Mouse (Mus musculus) neural tube, embryonic 13.5 days (tissue): ENCODE data around the gene Auts2. TPM values are rescaled to one million over a fixed set of nuclear protein-coding genes. Genes with fewer than 3 reads are reported as not detected.
A peak's percentile ranks its signal among the peaks of the same experiment; 100 is the strongest.

Experiments
- ATAC-seq: fragments of 200-750 bp; cut with Nextera tagmentation; 2 replicates; pipeline ENCODE4 v1.8.0; 2017; ENCODE audit warnings: low read depth, mild to moderate bottlenecking, moderate TSS enrichment, moderate library complexity
- H3K27ac ChIP-seq: fragments of 300-500 bp; sonication (generic); replicated peaks from 2 replicates; pipeline ENCODE4 v1.5.1; 2015; ENCODE audit warnings: moderate library complexity, mild to moderate bottlenecking, inconsistent platforms
- H3K27me3 ChIP-seq: fragments of 300-500 bp; sonication (generic); 2 replicates; pipeline ENCODE4 v1.6.1; 2015; ENCODE audit warnings: mild to moderate bottlenecking, inconsistent platforms
- H3K36me3 ChIP-seq: fragments of 300-500 bp; sonication (generic); 2 replicates; pipeline ENCODE4 v1.6.1; 2015; ENCODE audit warnings: mild to moderate bottlenecking, inconsistent platforms
- H3K4me1 ChIP-seq: fragments of 300-500 bp; sonication (generic); replicated peaks from 2 replicates; pipeline ENCODE4 v1.6.1; 2015; ENCODE audit warnings: inconsistent platforms
- H3K4me2 ChIP-seq: fragments of 300-500 bp; sonication (generic); 2 replicates; pipeline ENCODE4 v1.6.1; 2015; ENCODE audit warnings: inconsistent platforms, mild to moderate bottlenecking, moderate library complexity
- H3K4me3 ChIP-seq: fragments of 300-500 bp; sonication (generic); 2 replicates; pipeline ENCODE4 v1.5.1; 2015; ENCODE audit warnings: mild to moderate bottlenecking, inconsistent platforms
- H3K9ac ChIP-seq: fragments of 300-500 bp; sonication (generic); 2 replicates; pipeline ENCODE4 v1.6.1; 2015; ENCODE audit warnings: moderate library complexity, mild to moderate bottlenecking, inconsistent platforms
- H3K9me3 ChIP-seq: fragments of 300-500 bp; sonication (generic); 2 replicates; pipeline ENCODE4 v1.6.1; 2016; ENCODE audit warnings: inconsistent platforms
- WGBS: fragments of 180-500 bp; shearing (Covaris S2); methylation state at CpG from one replicate; pipeline ENCODE4 v1.1.7; 2015; 5-methylcytosine and 5-hydroxymethylcytosine counted together
- polyA plus RNA-seq: library from polyadenylated mRNA; unstranded; fragments of >200 nt; fragmentation: Nextera tagmentation; extraction: Ambion mirVana; gene quantifications from 2 replicates; pipeline ENCODE4 v1.2.1, GENCODE M21; 2015

Gene Auts2
- polyA plus RNA-seq, 1 experiment from 2014 or later: 72.6 TPM

DNA sequence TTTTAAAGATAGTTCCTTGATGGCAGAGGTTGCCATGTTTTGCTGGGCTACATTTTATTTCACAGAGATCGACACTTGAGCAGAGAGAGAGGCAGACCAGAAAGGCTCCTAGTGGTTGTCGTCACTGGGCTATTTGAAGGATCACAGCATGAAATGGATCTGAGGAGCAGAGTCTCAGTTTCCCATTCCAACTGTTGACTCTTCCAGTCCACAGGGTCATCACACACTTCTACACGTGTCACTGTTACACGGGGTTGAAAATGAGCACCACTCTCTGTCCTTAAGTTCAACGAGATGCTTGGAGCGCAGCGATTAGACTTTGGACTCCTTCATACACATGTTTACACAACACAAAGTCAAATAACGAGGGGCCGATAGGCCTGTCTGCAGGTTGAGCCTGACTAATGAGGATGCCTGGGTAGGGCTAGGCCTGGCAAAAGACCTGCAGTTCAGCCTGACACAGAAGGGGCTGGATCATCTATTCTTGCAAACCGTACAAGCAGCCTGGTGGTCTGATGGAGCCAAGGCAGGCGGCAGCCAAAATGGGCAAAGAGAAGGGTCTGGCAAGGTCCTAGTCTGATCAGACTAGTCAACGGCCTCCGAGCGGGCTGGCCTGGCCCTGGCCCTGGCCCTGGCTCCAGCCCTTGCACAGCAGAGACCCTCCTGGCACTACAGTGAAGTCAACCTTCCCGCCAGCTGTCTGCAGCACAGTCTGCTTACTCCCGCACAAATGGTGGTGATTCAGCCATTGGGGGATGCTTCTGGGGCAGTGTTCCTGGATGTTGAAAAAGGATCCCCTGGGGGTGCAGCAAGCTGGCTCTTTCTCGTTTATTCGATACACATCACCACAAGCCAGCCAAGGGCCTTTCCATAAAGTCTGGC, 969.6 kb downstream of the Auts2 start:
- Histone ChIP-seq H3K27me3 (peaks cover 22% of the 10 kb centered on the region), H3K4me3 (no peak overlapping the region), H3K9ac (no peak overlapping the region; the same call in 1 of the 2 replicates), H3K4me2 (no peak overlapping the region), H3K4me1 (peaks cover 56% of the 10 kb centered on the region), H3K36me3 (no peaks in the 10 kb centered on the region), H3K9me3 (no peaks in the 10 kb centered on the region), H3K27ac (peak overlapping the region; percentile 69)
- no peak for ATAC-seq
- WGBS: 78% methylated on average over 18 of the region's 18 CpGs

DNA sequence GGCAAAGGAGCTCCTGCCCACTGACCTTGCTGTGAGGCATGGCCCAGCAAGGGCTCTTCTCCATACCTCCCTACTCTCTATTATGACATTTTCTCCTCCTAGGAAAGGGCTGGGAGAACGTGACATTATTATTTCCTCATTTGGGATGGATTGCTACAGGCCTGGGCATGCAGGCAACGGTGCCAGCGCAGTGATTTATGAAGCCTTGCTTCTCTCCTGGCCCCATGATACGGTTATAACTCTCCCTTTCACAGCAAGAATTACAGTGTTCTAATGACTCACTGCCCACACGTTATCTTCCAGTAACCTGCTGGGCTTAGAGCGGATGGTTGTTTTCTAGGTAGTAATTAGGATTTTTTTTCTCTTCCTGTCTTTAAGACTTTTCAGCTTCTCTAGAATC, 977.1 kb downstream of the Auts2 start:
- H3K27me3 ChIP-seq: peaks cover 35% of the 10 kb centered on the region
- peak overlapping the region; percentile 46 for H3K27ac ChIP-seq
- H3K9ac ChIP-seq: no peak overlapping the region
- no peaks in the 10 kb centered on the region for H3K9me3 ChIP-seq
- H3K36me3 ChIP-seq: no peaks in the 10 kb centered on the region
- no peak overlapping the region for H3K4me3 ChIP-seq
- 21% methylated on average over 6 of the region's 6 CpGs for WGBS
- H3K4me1 ChIP-seq: peaks cover 25% of the 10 kb centered on the region
- no peak for ATAC-seq
- H3K4me2 ChIP-seq: no peak overlapping the region

DNA sequence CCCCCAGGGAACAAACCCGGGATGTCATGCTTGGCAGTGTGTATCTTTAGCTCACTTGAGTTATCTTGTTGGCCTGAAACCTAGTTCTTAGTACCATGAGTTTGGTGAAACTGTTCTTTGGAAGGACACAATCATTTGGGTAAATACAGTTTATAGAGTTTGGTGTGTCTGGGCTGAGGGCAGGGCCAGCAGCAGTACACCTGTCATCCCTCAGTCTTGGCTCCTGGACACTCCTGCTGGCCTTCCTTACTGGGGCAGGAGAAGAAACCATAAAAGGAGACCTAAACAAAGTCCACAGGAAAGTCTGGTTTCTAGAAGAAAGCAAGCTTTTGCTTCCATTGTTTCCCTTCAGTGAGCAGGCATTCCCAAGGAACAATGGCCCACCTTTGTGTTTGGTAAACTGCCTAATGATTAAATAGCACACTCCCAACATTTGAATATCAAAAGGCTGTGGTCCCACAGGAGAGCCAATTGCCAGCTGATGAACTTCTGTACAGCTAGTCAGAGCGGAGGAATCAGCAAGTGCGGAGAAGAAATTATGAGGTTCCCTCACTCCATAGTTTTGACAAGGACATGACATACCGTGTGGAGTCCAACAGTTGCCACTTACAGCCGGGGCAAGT, 979.4 kb downstream of the Auts2 start:
- WGBS: 58% methylated on average over 5 of the region's 5 CpGs
- ATAC-seq: no peak
- Histone ChIP-seq H3K27me3 (peaks cover 23% of the 10 kb centered on the region), H3K4me1 (peaks cover 32% of the 10 kb centered on the region), H3K27ac (no peak overlapping the region), H3K9ac (no peak overlapping the region), H3K9me3 (no peaks in the 10 kb centered on the region), H3K36me3 (no peaks in the 10 kb centered on the region), H3K4me3 (no peak overlapping the region), H3K4me2 (no peak overlapping the region)

DNA sequence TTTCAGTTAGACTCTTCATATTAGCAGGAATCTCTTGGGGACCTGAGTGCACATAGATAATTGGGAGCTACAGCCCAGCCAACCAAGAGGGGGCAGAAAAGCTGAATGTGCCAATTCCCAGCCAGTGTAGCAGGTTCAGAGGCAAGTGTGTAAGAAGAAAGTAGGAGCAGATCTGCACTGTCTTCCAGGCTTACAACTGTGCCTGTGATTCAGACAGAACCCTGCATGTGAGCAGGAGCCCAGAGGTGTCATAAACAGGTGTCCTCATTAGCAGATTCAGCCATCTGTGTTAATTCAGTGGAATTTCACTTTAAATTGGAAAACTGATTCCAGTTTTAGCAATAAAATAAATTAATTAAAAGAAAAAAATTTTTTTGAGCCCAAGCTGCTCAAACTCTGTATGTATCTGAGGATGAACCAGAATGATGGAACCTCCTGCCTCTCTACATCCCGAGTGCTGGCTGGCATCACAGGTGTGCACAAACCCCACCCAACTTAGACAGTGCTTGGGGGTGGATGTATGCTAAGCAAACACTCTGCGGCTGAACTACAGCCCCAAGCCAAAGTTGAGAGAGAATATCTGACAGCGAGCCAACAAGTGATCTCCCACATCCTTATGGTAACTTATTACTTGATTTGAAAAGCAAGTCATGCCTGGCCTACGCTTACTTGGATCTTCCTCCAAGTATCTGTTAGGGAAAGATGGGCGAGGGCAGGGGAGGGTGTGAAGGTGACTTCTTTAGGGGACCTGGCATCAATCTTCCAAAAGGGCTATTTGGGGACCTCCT, 982.2 kb downstream of the Auts2 start:
- H3K27me3 ChIP-seq: peaks cover 18% of the 10 kb centered on the region
- no peak overlapping the region for H3K4me3 ChIP-seq
- H3K4me2 ChIP-seq: no peak overlapping the region
- H3K4me1 ChIP-seq: peaks cover 33% of the 10 kb centered on the region
- WGBS: 82% methylated on average over 5 of the region's 5 CpGs
- ATAC-seq: no peak
- no peaks in the 10 kb centered on the region for H3K9me3 ChIP-seq
- H3K36me3 ChIP-seq: no peaks in the 10 kb centered on the region
- no peak overlapping the region for H3K27ac ChIP-seq
- H3K9ac ChIP-seq: no peak overlapping the region

DNA sequence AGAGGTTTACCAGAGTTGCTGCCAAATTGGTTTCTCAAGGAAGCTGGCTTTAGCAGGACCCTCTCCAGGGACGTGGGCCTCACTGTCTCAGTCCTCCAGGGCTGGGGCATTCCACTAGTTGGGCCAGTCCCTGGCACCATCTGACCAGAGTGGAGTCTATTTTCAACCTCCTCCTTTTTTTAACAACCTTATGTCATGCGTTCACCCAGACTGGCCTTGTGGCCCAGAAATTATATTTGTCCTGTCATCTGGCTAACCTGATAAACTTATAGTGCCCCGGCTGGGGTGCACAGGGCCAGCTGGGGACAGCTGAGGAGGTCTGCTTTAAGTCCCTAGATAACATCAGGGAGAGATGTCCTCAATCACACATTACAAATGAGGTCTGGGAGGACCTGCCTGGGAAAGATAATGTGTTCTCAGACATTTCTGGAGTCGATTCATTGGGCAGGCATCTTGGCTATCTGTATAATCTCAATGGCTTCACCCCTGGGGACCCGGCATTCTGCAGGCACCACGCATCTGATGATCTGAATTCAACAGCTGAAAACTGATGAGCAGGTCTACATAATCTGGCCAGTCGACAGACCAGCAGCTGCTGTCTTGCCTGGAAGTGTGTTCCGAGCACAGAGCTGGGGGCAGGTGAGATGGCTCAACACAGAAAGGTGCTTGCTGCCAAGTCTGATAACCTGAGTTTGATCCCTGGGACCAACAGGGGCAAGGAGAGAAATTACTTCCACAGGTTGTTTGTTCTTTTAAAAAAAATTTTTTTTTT, 984.6 kb downstream of the Auts2 start:
- no peak overlapping the region for H3K4me2 ChIP-seq
- no peak overlapping the region for H3K4me3 ChIP-seq
- 0 out of 2 replicates have a peak, but pooled peaks have one; percentile 32 for ATAC-seq
- WGBS: 47% methylated on average over 8 of the region's 8 CpGs
- H3K36me3 ChIP-seq: no peaks in the 10 kb centered on the region
- peak overlapping the region; percentile 2; the same call in 1 of the 2 replicates for H3K27ac ChIP-seq
- peaks cover 22% of the 10 kb centered on the region for H3K4me1 ChIP-seq
- no peaks in the 10 kb centered on the region for H3K9me3 ChIP-seq
- no peak overlapping the region for H3K9ac ChIP-seq
- H3K27me3 ChIP-seq: peaks cover 22% of the 10 kb centered on the region

DNA sequence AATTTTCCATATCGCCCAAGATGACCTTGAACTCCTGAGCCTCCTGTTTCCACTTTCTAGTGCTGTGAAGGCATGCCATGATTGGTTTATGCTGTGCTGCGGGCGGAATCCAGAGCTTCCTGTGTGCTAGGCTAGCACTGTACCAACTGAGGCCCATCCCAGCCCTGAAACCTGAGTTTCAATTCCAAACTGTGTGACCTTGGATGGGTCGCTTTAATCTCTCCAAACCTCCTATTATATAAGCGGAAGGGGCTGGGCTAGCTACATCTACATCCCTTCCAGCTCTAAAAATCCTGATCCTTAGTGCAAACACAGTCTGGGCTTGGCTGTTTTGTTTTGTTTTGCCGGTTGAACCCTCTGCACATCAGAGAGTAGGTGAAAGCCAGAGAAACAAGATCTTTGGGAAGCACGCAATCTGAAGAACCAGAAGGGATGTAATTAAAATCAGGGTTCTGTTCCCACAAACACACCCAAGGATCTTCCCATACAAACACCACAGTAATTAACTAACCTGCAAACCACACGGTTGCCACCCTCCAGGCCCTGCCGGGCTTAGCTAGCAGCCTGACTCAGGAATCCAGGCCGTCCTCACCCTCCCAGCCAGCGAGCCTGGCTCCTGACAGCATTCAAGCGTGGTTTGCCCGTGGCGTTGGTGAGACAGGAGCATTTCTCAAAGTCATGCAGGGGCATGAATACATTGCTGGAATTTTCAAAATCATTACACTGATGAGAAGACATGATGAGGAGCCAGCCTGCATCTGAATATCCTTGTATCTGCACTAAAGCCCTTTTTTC, 985.4 kb downstream of the Auts2 start:
- H3K4me3 ChIP-seq: no peak overlapping the region
- H3K9ac ChIP-seq: no peak overlapping the region
- peaks cover 21% of the 10 kb centered on the region for H3K4me1 ChIP-seq
- 68% methylated on average over 14 of the region's 14 CpGs for WGBS
- peaks cover 14% of the 10 kb centered on the region for H3K27me3 ChIP-seq
- ATAC-seq: no peak
- H3K4me2 ChIP-seq: no peak overlapping the region
- H3K9me3 ChIP-seq: no peaks in the 10 kb centered on the region
- no peaks in the 10 kb centered on the region for H3K36me3 ChIP-seq
- H3K27ac ChIP-seq: peak overlapping the region; percentile 2; the same call in 1 of the 2 replicates

DNA sequence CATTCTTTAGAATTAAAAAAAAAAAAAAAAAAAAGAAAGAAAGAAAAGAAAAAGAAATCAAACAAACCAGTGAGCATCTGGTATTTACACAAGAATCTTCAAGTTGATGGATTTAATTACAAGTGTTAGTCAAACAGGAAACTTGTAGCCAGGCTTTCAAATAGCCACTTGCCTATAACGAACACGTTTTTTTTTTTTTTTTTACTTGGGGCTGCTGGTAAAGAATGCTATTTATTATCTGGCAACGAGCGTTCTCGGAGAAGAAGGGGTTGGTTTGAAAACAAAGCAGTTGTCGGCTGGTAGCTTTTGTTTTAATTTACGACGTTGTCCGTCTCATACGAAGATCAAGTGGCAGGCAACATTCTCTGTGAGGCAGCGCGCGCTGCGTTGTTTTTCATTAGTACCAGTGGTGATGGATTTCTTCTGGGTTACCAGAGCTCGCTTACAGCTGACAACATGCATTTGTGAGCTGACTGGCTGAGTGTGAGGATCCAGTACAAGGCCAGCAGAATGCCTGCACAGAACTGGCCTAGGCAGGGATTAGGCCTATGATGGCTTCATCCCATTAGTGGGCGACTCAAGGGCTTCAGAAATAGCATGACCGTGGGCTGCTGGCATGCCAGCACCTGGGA, 994.1 kb downstream of the Auts2 start:
- Histone ChIP-seq H3K4me1 (peaks cover 38% of the 10 kb centered on the region), H3K36me3 (no peaks in the 10 kb centered on the region), H3K9me3 (no peaks in the 10 kb centered on the region), H3K27me3 (peaks cover 6% of the 10 kb centered on the region; the same call in 1 of the 2 replicates), H3K27ac (peak overlapping the region; percentile 77), H3K4me3 (no peak overlapping the region), H3K4me2 (no peak overlapping the region), H3K9ac (peak overlapping the region; percentile 27; the same call in 1 of the 2 replicates)
- no peak for ATAC-seq
- 10% methylated on average over 17 of the region's 17 CpGs for WGBS

DNA sequence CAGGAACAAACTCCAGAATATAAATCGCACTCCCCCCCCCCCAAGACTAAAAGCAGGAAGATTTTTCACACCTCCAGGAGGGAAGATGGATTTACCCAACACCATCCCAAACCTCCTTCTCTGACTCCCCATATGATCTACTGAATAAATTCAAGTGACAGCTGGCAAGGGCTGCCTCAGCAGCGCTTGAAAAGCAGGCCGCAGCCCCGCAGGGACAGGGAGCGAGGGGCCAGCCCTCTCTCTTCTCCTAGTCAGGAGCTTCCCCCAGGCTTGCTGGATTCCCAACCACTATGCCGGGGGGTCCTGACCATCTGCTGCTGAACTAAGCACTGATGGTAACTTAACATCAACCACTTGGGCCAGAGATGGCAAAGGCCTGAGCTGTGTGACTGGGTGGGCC, 995.2 kb downstream of the Auts2 start:
- Histone ChIP-seq H3K27ac (peak overlapping the region; percentile 52), H3K4me2 (no peak overlapping the region), H3K4me1 (peaks cover 38% of the 10 kb centered on the region), H3K9me3 (no peaks in the 10 kb centered on the region), H3K4me3 (no peak overlapping the region), H3K36me3 (no peaks in the 10 kb centered on the region), H3K9ac (no peak overlapping the region), H3K27me3 (peaks cover 5% of the 10 kb centered on the region; the same call in 1 of the 2 replicates)
- 30% methylated on average over 6 of the region's 6 CpGs for WGBS
- ATAC-seq: peak; percentile 69; the same call in 1 of the 2 replicates

DNA sequence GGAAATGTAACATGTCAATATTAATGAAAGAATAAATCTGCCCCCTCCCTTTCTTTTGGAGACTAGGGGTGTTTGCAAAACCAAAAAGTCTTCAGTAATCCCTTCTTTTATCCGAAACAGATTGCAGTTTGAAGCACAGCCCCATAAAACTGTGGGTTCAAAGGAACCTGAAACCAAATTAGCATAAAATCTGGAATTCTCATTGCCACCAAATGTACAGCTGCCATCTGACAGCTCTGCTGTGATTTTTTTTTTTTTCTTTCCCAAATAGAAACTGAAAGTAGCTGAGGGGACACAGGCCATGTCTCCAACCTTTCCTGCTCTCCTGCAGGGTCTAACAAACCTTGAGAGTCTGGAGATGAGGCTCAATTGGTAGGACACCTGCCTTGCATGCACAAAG, 996.7 kb downstream of the Auts2 start:
- Histone ChIP-seq H3K27ac (no peak overlapping the region), H3K4me2 (no peak overlapping the region), H3K4me3 (no peak overlapping the region), H3K9ac (no peak overlapping the region), H3K36me3 (no peaks in the 10 kb centered on the region), H3K27me3 (peaks cover 2% of the 10 kb centered on the region; the same call in 1 of the 2 replicates), H3K4me1 (peaks cover 38% of the 10 kb centered on the region), H3K9me3 (no peaks in the 10 kb centered on the region)
- no peak for ATAC-seq
- 32% methylated on average over 1 of the region's 1 CpGs for WGBS

DNA sequence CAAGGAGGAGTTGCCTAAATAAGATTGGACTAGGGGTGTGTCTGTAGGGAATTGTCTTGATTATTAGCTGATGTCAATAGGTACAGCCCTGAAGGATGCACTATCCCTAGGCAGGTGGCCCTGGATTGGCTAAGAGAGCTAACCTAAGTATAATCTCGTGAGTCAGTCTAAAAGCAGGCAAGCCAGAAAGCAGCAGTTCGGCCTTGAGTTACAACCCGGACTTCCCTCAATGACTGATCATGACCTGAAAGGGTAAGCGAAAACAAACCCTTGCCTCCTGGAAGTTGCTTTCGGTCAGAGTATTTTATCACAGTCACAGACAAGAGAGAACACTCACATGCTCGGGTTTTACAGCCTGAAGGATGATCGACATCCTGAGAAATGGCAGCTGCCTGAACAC, 998.8 kb downstream of the Auts2 start:
- Histone ChIP-seq H3K27ac (no peak overlapping the region), H3K4me1 (peaks cover 32% of the 10 kb centered on the region), H3K9ac (no peak overlapping the region), H3K36me3 (no peaks in the 10 kb centered on the region), H3K4me3 (no peak overlapping the region), H3K27me3 (no peaks in the 10 kb centered on the region), H3K4me2 (no peak overlapping the region), H3K9me3 (no peaks in the 10 kb centered on the region)
- ATAC-seq: no peak
- WGBS: 80% methylated on average over 7 of the region's 7 CpGs
